Mouse (Mus musculus): ENCODE measurements around the gene Trf. TPM values are rescaled to one million over a fixed set of nuclear protein-coding genes. Genes with fewer than 3 reads are reported as not detected.

Trf gene
- total RNA-seq (2023) = 10 to 100 TPM; 12.8 to 14.0 TPM

GRCm38 (mm10) chr9:103230151-103230951 is at the start of gene Trf, which contains the start of gene Gm20425:
Gene Trf, minus strand, starts transcription at chr9:103230444.
Gene Gm20425, minus strand, starts transcription at chr9:103230307.

GRCm38 (mm10) chr9:103201561-103202260 is 28.5 kb downstream of the Trf start, which contains the start of gene Srprb:
Gene Srprb, minus strand, starts transcription at chr9:103202137.

Other genes starting within 250 kb of the Trf start
- gene Slco2a1, start 241.7 kb downstream of the Trf start, total RNA-seq (2023) = under 1 TPM; 0.09 to 0.53 TPM
- 1 to 10 TPM; 2.1 to 2.5 TPM for gene Rab6b, start 118.7 kb downstream of the Trf start, total RNA-seq (2023)
- 10 to 100 TPM; 24.8 to 25.6 TPM for gene Srprb, start 28.3 kb downstream of the Trf start, total RNA-seq (2023)
- not detected for gene Gm20425, start 137 bp downstream of the Trf start, total RNA-seq (2023)
- gene 1300017J02Rik, start 74.6 kb upstream of the Trf start, total RNA-seq (2023) = 1 to 10 TPM in 1 of 2 experiments, not detected in 1; 3.0 TPM
- 10 to 100 TPM; 79.2 to 84.5 TPM for gene Topbp1, start 74.8 kb upstream of the Trf start, total RNA-seq (2023)
- gene Cdv3, start 135.4 kb upstream of the Trf start, total RNA-seq (2023) = 100 to 1,000 TPM in 1 of 2 experiments, 10 to 100 TPM in 1; 95.3 to 108 TPM
- 1 to 10 TPM in 1 of 2 experiments, not detected in 1; 1.0 TPM for gene Bfsp2, start 250.0 kb upstream of the Trf start, total RNA-seq (2023)